In genomic region chr9:49745696-49746095, GRCm38 (mm10) we compare ENCODE assay signal across 11 mouse cellular contexts. TPM values are rescaled to one million over a fixed set of nuclear protein-coding genes. Genes with fewer than 3 reads are reported as not detected.
DNase-seq lines count a peak whose midpoint lies in the region; ATAC-seq and TF ChIP-seq lines count a peak whose summit lies in the region.
"Had no signal": no experiment of that assay in that cellular context is flagged by ENCODE, and none has a peak within 500 bp of the region (broad histone marks: within the 10 kb centered on the region; RNA-seq: fewer than 3 reads in every experiment).

No protein-coding gene starts in this region.

- intact Hi-C loops in left cerebral cortex, postnatal 4 days (cut with DNase I) = no loop called here
- intact Hi-C loops in gastrocnemius, adult 2 months (cut with DNase I) = no loop called here
- intact Hi-C loops in left cerebral cortex, adult 2 months (cut with DNase I) = no loop called here

- ATAC-seq in embryonic facial prominence, embryonic 11.5 days (replicated peaks; ENCODE audit: insufficient number of reproducible peaks, low FRiP score, low TSS enrichment, low read depth) = no peak
- ATAC-seq in hindbrain, embryonic 14.5 days (ENCODE audit: low FRiP score) = peak; percentile 48; the same call in 1 of the 2 replicates
- ATAC-seq in neural tube, embryonic 13.5 days (ENCODE audit: low read depth) = peak; percentile 49; the same call in 1 of the 2 replicates
- no peak for ATAC-seq in liver, postnatal 0 days
- ATAC-seq: lung, postnatal 0 days had no signal

- no peaks in the 10 kb centered on the region for H3K4me1 ChIP-seq in embryonic facial prominence, embryonic 11.5 days (ENCODE audit: control insufficient read depth, insufficient read depth, low read length)
- peaks cover 54% of the 10 kb centered on the region for H3K4me1 ChIP-seq in hindbrain, embryonic 14.5 days (replicated peaks; ENCODE audit: control insufficient read depth, insufficient read depth, low read length)
- peaks cover 73% of the 10 kb centered on the region for H3K4me1 ChIP-seq in neural tube, embryonic 13.5 days (replicated peaks)
- H3K4me1 ChIP-seq in liver, postnatal 0 days (ENCODE audit: insufficient read depth) = no peaks in the 10 kb centered on the region

- no peaks in the 10 kb centered on the region for H3K9me3 ChIP-seq in embryonic facial prominence, embryonic 11.5 days (replicated peaks; ENCODE audit: control insufficient read depth, low read length)
- no peaks in the 10 kb centered on the region for H3K9me3 ChIP-seq in hindbrain, embryonic 14.5 days (ENCODE audit: control insufficient read depth, low read length)
- no peaks in the 10 kb centered on the region for H3K9me3 ChIP-seq in neural tube, embryonic 13.5 days
- H3K9me3 ChIP-seq in liver, postnatal 0 days (ENCODE audit: low read length) = no peaks in the 10 kb centered on the region

- TF ChIP-seq CTCF in gastrocnemius, adult 2 months (IDR thresholded peaks at IDR 0.05) = no peak
- no peak for TF ChIP-seq CTCF in liver, postnatal 0 days (IDR thresholded peaks at IDR 0.05; ENCODE audit: low read depth)
- no peak for TF ChIP-seq CTCF in left cerebral cortex, adult 2 months (IDR thresholded peaks at IDR 0.05)

- no peaks in the 10 kb centered on the region for H3K36me3 ChIP-seq in embryonic facial prominence, embryonic 11.5 days (replicated peaks; ENCODE audit: control insufficient read depth, insufficient read depth, low read depth, low read length)
- no peaks in the 10 kb centered on the region for H3K36me3 ChIP-seq in hindbrain, embryonic 14.5 days (replicated peaks; ENCODE audit: control insufficient read depth, insufficient read depth)
- H3K36me3 ChIP-seq in neural tube, embryonic 13.5 days = no peaks in the 10 kb centered on the region
- no peaks in the 10 kb centered on the region for H3K36me3 ChIP-seq in liver, postnatal 0 days (replicated peaks; ENCODE audit: insufficient read depth, low read length)

- H3K4me2 ChIP-seq in embryonic facial prominence, embryonic 11.5 days (ENCODE audit: low read depth, low read length) = no peak overlapping the region
- H3K4me2 ChIP-seq in hindbrain, embryonic 14.5 days (replicated peaks) = no peak overlapping the region
- H3K4me2 ChIP-seq in neural tube, embryonic 13.5 days = no peak overlapping the region
- no peak overlapping the region for H3K4me2 ChIP-seq in liver, postnatal 0 days (ENCODE audit: low read depth, low read length)

- H3K27me3 ChIP-seq in embryonic facial prominence, embryonic 11.5 days (ENCODE audit: control insufficient read depth, insufficient read depth, low read length) = no peaks in the 10 kb centered on the region
- no peaks in the 10 kb centered on the region for H3K27me3 ChIP-seq in hindbrain, embryonic 14.5 days (ENCODE audit: control insufficient read depth, insufficient read depth, low read length)
- H3K27me3 ChIP-seq in neural tube, embryonic 13.5 days = no peaks in the 10 kb centered on the region
- H3K27me3 ChIP-seq in liver, postnatal 0 days (ENCODE audit: insufficient read depth, low read length) = no peaks in the 10 kb centered on the region

- TF ChIP-seq EP300 in liver, postnatal 0 days (IDR thresholded peaks at IDR 0.05; ENCODE audit: low read depth) = no peak

- DNase-seq in left cerebral cortex, postnatal 4 days = peak; percentile 60
- no peak for DNase-seq in left cerebral cortex, adult 11 months (ENCODE audit: low spot score)
- peak; percentile 28 for DNase-seq in embryonic facial prominence, embryonic 11.5 days (ENCODE audit: low spot score)
- peak; percentile 44 for DNase-seq in hindbrain, embryonic 14.5 days (ENCODE audit: low spot score)
- DNase-seq in gastrocnemius, adult 2 months = no peak
- DNase-seq in liver, postnatal 0 days = no peak
- DNase-seq in left cerebral cortex, adult 2 months (ENCODE audit: extremely low spot score in 1 of 2, low spot score in 2 of 2) = no peak
- DNase-seq: adrenal gland, adult 8-10 months; gastrocnemius, postnatal 10 days had no signal

- H3K9ac ChIP-seq in embryonic facial prominence, embryonic 11.5 days (replicated peaks; ENCODE audit: low read length) = no peak overlapping the region
- no peak overlapping the region for H3K9ac ChIP-seq in hindbrain, embryonic 14.5 days
- no peak overlapping the region for H3K9ac ChIP-seq in neural tube, embryonic 13.5 days
- H3K9ac ChIP-seq in liver, postnatal 0 days (replicated peaks) = no peak overlapping the region

- 58% methylated on average over 4 of the region's 4 CpGs for WGBS in embryonic facial prominence, embryonic 11.5 days
- WGBS in hindbrain, embryonic 14.5 days = 17% methylated on average over 4 of the region's 4 CpGs
- WGBS in neural tube, embryonic 13.5 days = 14% methylated on average over 4 of the region's 4 CpGs
- 61% methylated on average over 4 of the region's 4 CpGs for WGBS in liver, postnatal 0 days (ENCODE audit: insufficient replicate concordance)

- no peak overlapping the region for H3K4me3 ChIP-seq in embryonic facial prominence, embryonic 11.5 days (ENCODE audit: low read depth, low read length)
- H3K4me3 ChIP-seq in hindbrain, embryonic 14.5 days (replicated peaks; ENCODE audit: low read length) = no peak overlapping the region
- no peak overlapping the region for H3K4me3 ChIP-seq in neural tube, embryonic 13.5 days
- H3K4me3 ChIP-seq in gastrocnemius, adult 2 months = no peak overlapping the region
- H3K4me3 ChIP-seq in liver, postnatal 0 days (ENCODE audit: low read depth, low read length) = no peak overlapping the region
- no peak overlapping the region for H3K4me3 ChIP-seq in left cerebral cortex, adult 2 months

- no peak overlapping the region for H3K27ac ChIP-seq in embryonic facial prominence, embryonic 11.5 days (replicated peaks; ENCODE audit: low read depth, low read length)
- no peak overlapping the region for H3K27ac ChIP-seq in hindbrain, embryonic 14.5 days
- H3K27ac ChIP-seq in neural tube, embryonic 13.5 days (replicated peaks) = peak overlapping the region; percentile 64
- no peak overlapping the region for H3K27ac ChIP-seq in gastrocnemius, adult 2 months
- H3K27ac ChIP-seq in liver, postnatal 0 days (ENCODE audit: low read depth) = no peak overlapping the region
- H3K27ac ChIP-seq in left cerebral cortex, adult 2 months = no peak overlapping the region

RNA-seq across cellular contexts. Expression of gene Ncam1, which starts 53.0 kb away (rescaled TPM):
- total RNA-seq in left cerebral cortex, postnatal 4 days (2021) = 1,000 to 10,000 TPM; 1,041 to 1,075 TPM
- 51.2 and 56.1 TPM in 2 replicates for polyA plus RNA-seq in embryonic facial prominence, embryonic 11.5 days (2014; fragmentation: Nextera tagmentation; extraction: Ambion mirVana)
- 349 and 373 TPM in 2 replicates for polyA plus RNA-seq in hindbrain, embryonic 14.5 days (2014; fragmentation: Nextera tagmentation; extraction: Ambion mirVana)
- polyA plus RNA-seq in neural tube, embryonic 13.5 days (2015; fragmentation: Nextera tagmentation; extraction: Ambion mirVana) = 450 and 454 TPM in 2 replicates
- 10 to 100 TPM; 11.6 to 14.6 TPM for total RNA-seq in gastrocnemius, adult 2 months (2021)
- 2.0 and 2.1 TPM in 2 replicates for polyA plus RNA-seq in liver, postnatal 0 days (2015; fragmentation: Nextera tagmentation; extraction: Ambion mirVana)
- total RNA-seq in left cerebral cortex, adult 2 months (2021) = 100 to 1,000 TPM; 270 to 291 TPM

Comparison
In these comparisons a context has a peak if more than half of its experiments do, and no peak if none do; other contexts are left out.
1. DNase-seq: peak in left cerebral cortex, postnatal 4 days (single experiment), embryonic facial prominence, embryonic 11.5 days (single experiment) and hindbrain, embryonic 14.5 days (single experiment); none in left cerebral cortex, adult 11 months (single experiment), gastrocnemius, adult 2 months (single experiment), liver, postnatal 0 days (single experiment) and left cerebral cortex, adult 2 months (0 of 2).
2. ATAC-seq: peak in hindbrain, embryonic 14.5 days (single experiment) and neural tube, embryonic 13.5 days (single experiment); none in embryonic facial prominence, embryonic 11.5 days (single experiment) and liver, postnatal 0 days (single experiment).
3. RNA of gene Ncam1, which starts 53.0 kb away (polyA plus RNA-seq): 450 to 454 TPM in neural tube, embryonic 13.5 days, 349 to 373 TPM in hindbrain, embryonic 14.5 days and 51.2 to 56.1 TPM in embryonic facial prominence, embryonic 11.5 days; 2.0 to 2.1 TPM in liver, postnatal 0 days; every median in the first group is over 10 times any median in the second.